Mouse (Mus musculus): ENCODE data around the gene Spata45.
"Not testable (repeated sequence)": the region's sequence is repeated elsewhere in the genome, so short reads cannot be mapped to it uniquely, and the experiment has no call there.

The Spata45 gene
- long read RNA-seq, experiment 1: 0 reads
- long read RNA-seq, experiment 2: 0 reads

- intact Hi-C loops (cut with DNase I): no loop called here
These were observed at the start of gene Spata45 for GRCm38 (mm10) chr1:191036554-191037334. Gene Spata45, plus strand, starts transcription at chr1:191036639.

GRCm38 (mm10) chr1:190989437-190990082 is 46.9 kb upstream of the Spata45 start:
- intact Hi-C loops (cut with DNase I): loop anchor here (5.0 kb wide), 1 partner anchor 42 kb away; no protein-coding TSS in a partner anchor

- intact Hi-C loops (cut with DNase I): no loop called here
These were observed 40.9 kb upstream of the Spata45 start for GRCm38 (mm10) chr1:190995548-190995947.

GRCm38 (mm10) chr1:190996346-190996877 is 40.0 kb upstream of the Spata45 start:
- intact Hi-C loops (cut with DNase I): no loop called here

GRCm38 (mm10) chr1:190998027-190998426 is 38.4 kb upstream of the Spata45 start:
- intact Hi-C loops (cut with DNase I): no loop called here

GRCm38 (mm10) chr1:191000686-191001085 is 35.8 kb upstream of the Spata45 start:
- intact Hi-C loops (cut with DNase I): loop anchor here (5.0 kb wide), 1 partner anchor 77 kb away; no protein-coding TSS in a partner anchor

- intact Hi-C loops (cut with DNase I): loop anchor here (5.0 kb wide), 1 partner anchor 75 kb away; no protein-coding TSS in a partner anchor
These were observed 34.2 kb upstream of the Spata45 start for GRCm38 (mm10) chr1:191002201-191002600.

DNA sequence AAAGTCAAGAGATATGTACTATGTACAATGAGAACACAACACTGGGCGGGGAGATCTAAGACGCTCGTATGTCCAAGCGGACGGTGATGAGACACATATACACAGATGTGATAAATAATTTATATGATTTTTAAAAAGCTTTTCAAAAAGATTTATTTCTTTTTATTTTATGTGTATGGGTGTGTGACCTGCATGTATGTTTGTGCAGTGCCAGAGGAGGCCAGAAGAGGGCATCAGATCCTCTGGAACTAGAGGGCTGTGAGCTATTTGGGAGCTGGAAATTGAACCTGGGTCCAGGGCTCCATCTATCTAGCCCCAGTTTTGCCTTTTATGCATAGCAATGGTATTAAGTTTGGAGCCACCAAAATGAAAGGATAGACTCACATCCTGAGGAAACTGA is 27.7 kb upstream of the Spata45 start:
- intact Hi-C loops (cut with DNase I): no loop called here

GRCm38 (mm10) chr1:191014271-191014670 is 22.2 kb upstream of the Spata45 start:
- intact Hi-C loops (cut with DNase I): no loop called here

DNA sequence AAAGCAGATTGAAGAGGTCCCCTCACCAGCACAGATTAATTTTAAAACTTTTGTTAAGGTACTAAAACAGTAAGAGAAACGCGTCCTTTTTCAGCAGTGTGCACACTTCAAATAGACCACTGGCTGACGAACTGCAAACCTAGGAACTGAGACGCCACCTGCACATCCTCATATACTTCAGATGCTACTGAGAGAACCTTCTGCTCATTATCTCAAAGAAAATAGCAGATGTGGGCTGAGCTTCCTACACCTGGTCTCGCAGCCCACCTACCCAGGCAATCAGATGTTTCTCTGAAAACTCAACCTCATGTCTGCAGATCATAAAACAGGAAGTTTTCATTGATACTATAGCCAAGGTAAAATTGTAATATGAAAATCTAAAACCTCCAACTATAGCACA is 16.6 kb upstream of the Spata45 start:
- intact Hi-C loops (cut with DNase I): no loop called here

- intact Hi-C loops (cut with DNase I): no loop called here
These were observed 16.1 kb upstream of the Spata45 start for GRCm38 (mm10) chr1:191020217-191020924.

DNA sequence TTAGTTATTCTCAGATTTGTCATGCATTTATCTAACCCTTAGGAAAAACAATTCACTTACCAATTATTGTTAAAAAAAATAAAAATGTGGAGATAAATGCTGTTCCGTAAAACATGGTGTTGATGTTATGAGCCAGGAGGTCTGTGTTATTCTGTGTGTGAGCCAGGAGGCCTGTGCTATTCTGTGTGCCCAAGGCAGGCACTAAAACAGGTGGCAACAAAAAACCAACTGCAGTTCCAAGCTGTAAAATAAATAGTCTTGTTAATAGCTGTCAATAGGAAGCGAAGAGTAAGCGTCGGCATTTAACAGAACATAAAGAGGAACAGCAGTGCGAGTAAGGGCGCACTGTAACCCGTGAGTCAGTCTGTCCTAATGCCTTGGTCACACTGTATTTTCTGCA is 15.4 kb upstream of the Spata45 start:
- intact Hi-C loops (cut with DNase I): no loop called here

GRCm38 (mm10) chr1:191023140-191023539 is 13.3 kb upstream of the Spata45 start:
- intact Hi-C loops (cut with DNase I): no loop called here

DNA sequence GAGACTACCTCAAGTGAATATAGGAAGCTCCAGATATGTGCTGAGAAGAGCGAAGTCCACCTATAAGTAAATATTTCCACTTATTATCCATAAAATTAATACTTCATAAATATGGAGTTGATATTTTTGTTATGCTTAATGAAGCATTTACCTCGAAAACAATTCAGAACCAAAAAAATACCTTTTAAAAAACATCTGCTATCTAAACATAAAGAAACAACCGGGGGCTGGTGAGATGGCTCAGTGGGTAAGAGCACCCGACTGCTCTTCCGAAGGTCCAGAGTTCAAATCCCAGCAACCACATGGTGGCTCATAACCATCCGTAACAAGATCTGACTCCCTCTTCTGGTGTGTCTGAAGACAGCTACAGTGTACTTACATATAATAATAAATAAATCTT is 12.6 kb upstream of the Spata45 start:
- intact Hi-C loops (cut with DNase I): not testable (repeated sequence)

DNA sequence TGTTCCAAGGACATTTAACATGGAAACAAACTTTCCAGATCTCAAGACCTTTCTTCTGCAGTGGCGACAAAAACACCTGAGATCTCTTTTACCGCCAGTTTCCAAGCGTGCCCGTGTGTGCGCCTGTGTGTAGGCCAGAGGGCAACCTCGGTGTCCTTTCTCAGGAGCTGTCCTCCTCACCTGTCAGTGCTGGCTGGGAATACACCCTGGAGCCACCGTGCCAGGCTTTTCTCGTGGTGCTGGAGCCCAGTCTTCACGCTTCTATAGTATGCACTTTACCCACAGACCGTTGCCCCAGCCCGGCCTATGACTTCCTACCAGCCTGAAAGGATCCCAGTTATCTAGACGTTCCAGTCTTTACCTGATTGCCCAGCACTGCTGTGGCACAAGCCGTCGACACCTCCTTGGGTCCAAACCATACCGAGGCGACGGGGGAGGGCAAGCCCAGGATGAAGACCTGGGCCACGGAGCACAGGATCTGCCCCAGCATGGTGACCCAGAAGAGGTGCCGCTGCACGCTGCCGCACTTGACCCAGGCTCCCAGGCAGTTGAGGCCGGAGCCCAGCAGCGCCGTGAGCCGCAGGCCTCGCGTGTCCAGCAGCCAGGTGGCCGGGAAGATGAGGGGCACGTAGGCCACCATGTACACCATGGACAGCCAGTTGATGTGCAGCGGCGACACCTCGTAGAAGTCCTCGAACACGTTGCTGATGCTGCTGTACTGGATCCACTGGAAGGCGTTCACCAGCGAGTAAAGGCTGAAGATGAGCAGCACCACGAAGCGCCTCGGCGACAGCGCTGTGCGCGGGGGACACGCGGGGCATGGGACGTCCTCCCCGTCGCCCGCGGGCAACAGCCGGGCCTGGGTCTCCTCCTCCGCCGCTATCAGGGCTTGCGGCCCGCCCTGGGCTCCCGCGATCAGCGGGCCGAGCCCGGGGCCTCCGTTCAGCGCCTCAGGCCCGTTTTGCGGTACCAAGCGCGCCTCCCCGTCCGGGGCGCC is 11.1 kb upstream of the Spata45 start:
- intact Hi-C loops (cut with DNase I): no loop called here

DNA sequence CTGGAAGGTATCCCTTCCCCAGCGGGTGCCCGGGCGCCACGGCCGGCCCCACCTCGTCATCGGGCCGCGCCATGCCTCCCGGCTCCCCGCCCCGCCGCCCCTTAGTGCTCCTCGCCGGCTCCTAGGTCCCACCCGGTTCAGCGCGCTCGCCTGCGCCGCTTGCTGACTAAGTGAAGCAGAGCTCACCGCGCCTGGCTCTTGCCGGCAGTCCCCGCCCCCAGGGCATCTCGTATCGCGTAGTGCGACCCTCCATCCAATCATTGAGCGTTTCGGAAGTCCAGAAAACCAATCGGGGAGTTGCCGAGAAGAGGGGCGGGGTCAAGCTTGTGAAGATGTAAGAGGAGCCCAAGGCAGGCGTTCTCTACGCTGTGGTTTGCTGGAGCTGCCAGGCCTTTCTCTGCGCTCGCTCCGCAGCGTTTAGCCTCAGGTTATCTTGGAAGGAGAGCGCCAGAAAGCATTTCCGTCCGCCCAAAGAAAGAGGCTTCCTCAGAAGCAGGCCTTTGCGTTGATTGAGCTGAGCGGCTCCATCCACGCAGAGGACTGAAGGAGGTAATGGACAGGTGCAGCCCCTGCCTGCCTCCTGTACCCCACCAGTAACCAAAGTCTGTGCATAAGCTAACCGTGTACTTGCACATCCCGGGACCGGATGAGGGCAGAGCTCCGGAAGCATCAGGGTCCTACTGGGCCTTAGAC is 10.3 kb upstream of the Spata45 start, which contains the start of gene Flvcr1:
TSS of gene Flvcr1 (minus strand) at position 138 of the 693 bp plus-strand sequence.
- intact Hi-C loops (cut with DNase I): no loop called here

DNA sequence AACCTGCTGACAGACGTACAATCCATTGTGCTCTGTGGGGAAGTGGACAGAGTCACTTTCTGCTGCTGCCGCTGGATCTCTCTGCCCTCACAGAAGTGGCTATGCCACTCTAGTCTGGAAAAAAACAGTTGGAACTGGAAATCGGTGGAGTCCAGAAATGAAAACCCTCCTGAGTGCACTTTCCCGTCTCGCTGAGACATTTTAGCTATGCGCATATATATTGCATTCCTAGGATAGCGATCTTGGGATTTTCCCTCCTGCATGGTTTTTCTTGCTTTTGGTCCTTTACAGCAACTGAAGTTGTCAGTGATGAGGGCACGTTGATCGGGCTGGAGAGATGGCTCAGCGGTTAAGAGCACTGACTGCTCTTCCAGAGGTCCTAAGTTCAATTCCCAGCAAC is 6.3 kb upstream of the Spata45 start:
- intact Hi-C loops (cut with DNase I): no loop called here

DNA sequence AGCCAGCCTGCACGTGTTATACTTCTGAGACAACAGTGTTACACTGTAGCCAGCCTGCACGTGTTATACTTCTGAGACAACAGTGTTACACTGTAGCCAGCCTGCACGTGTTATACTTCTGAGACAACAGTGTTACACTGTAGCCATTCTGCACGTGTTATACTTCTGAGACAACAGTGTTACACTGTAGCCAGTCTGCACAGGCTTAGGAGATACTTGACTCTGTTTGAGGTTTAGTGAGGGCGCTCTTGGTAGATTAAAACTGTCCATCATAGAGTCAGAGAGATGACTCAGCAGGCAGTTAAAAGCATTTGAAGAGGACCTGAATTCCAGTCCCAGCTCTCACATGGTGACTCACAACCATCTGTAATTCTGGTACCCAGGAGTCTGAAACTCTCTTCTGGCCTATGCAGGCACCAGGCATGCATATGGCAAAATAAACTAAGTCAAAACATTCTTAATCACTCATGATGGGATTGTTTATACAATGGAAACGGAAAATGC is 5.5 kb upstream of the Spata45 start:
- intact Hi-C loops (cut with DNase I): not testable (repeated sequence)

DNA sequence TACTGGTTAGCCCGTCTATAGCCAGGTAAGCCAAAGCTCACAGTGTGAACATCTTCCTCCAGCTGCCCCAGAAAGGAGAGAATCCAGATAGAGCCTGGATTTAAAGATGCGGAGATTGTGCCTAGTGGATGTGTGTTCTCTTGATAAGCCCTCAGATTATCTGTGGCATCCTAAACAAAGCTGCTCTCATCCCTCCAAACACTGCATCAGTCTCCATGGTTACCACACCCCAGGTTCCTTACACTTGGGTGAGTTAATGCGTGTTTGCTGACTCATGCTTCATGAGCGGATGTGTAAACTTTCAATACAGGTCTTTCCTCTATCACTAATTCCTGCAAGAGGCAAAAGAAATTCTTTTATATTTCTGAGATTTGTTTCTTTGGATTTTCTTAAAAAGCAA is 790 bp upstream of the Spata45 start:
- intact Hi-C loops (cut with DNase I): no loop called here
